Mouse (Mus musculus): ENCODE results near the gene H2-Q2.
"Not testable (repeated sequence)": the region's sequence is repeated elsewhere in the genome, so short reads cannot be mapped to it uniquely, and the experiment has no call there.

The H2-Q2 gene

GRCm38 (mm10) chr17:35342071-35342671 lies at the start of gene H2-Q2:
Gene H2-Q2, plus strand, starts transcription at chr17:35342242.
- H3K4me1 ChIP-seq (replicated peaks; ENCODE audit: low read depth, low read length) = peaks cover 18% of the 10 kb centered on the region
- H3K4me3 ChIP-seq (replicated peaks; ENCODE audit: low read length) = peak within 1 kb of the TSS; percentile 79
- TF ChIP-seq POU5F1 (IDR thresholded peaks at IDR 0.05; ENCODE audit: borderline replicate concordance, low read length) (no peak), CTCF (conservative IDR thresholded peaks at IDR 0.05; ENCODE audit: low read length) (no peak), NANOG (IDR thresholded peaks at IDR 0.05; ENCODE audit: borderline replicate concordance, low read length) (no peak)
- no peaks in the 10 kb centered on the region for H3K9me3 ChIP-seq (ENCODE audit: low read length)
- H3K27me3 ChIP-seq (ENCODE audit: insufficient read depth, low read length) = peaks cover 50% of the 10 kb centered on the region
- H3K36me3 ChIP-seq (ENCODE audit: insufficient read depth, low read length) = no peaks in the 10 kb centered on the region

GRCm38 (mm10) chr17:35295796-35296195 lies 46.2 kb upstream of the H2-Q2 start:
- peaks cover 10% of the 10 kb centered on the region; the same call in 1 of the 2 replicates for H3K27me3 ChIP-seq (ENCODE audit: insufficient read depth, low read length)
- TF ChIP-seq CTCF (conservative IDR thresholded peaks at IDR 0.05; ENCODE audit: low read length) = peak; percentile 82
- H3K9me3 ChIP-seq (ENCODE audit: low read length) = peaks cover 23% of the 10 kb centered on the region
- H3K36me3 ChIP-seq (ENCODE audit: insufficient read depth, low read length); H3K4me3 ChIP-seq (replicated peaks; ENCODE audit: low read length); H3K4me1 ChIP-seq (replicated peaks; ENCODE audit: low read depth, low read length): not testable (repeated sequence)

- peak; percentile 24; the same call in 1 of the 2 replicates for TF ChIP-seq CTCF (conservative IDR thresholded peaks at IDR 0.05; ENCODE audit: low read length)
- not testable (repeated sequence) for H3K4me1 ChIP-seq (replicated peaks; ENCODE audit: low read depth, low read length); H3K36me3 ChIP-seq (ENCODE audit: insufficient read depth, low read length); H3K27me3 ChIP-seq (ENCODE audit: insufficient read depth, low read length); H3K4me3 ChIP-seq (replicated peaks; ENCODE audit: low read length)
- H3K9me3 ChIP-seq (ENCODE audit: low read length) = peaks cover 17% of the 10 kb centered on the region
Measured at GRCm38 (mm10) chr17:35300261-35300945, 41.6 kb upstream of the H2-Q2 start.

- Histone ChIP-seq H3K27me3 (ENCODE audit: insufficient read depth, low read length) (0 out of 2 replicates have a peak, but pooled peaks cover 16% of the 10 kb centered on the region), H3K4me1 (replicated peaks; ENCODE audit: low read depth, low read length) (peaks cover 3% of the 10 kb centered on the region; the same call in 1 of the 2 replicates), H3K9me3 (ENCODE audit: low read length) (peaks cover 17% of the 10 kb centered on the region), H3K36me3 (ENCODE audit: insufficient read depth, low read length) (no peaks in the 10 kb centered on the region), H3K4me3 (replicated peaks; ENCODE audit: low read length) (no peak overlapping the region)
- TF ChIP-seq POU5F1 (IDR thresholded peaks at IDR 0.05; ENCODE audit: borderline replicate concordance, low read length) (no peak), CTCF (conservative IDR thresholded peaks at IDR 0.05; ENCODE audit: low read length) (peak; percentile 90)
Measured at GRCm38 (mm10) chr17:35301645-35302258, 40.3 kb upstream of the H2-Q2 start.

DNA sequence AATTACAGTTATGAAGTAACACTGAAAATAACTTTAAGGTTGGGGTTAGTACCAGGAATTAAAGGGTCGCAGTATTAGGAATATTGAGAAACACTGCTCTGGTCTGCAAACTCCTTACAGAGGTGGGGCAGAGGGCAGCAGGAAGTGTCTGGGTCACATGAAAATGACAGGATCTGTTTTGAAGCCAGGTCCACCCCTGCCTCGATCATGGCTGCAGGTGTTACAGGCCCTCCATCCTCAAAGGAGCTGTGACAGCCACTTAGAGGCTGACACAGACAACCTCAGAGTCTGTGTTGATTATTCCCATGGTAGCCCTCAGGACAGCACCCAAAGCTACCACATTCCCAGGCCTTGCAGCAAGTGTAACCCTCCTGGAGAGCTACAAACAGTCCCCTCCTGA lies 38.8 kb upstream of the H2-Q2 start:
- H3K4me3 ChIP-seq (replicated peaks; ENCODE audit: low read length) = no peak overlapping the region
- peaks cover 28% of the 10 kb centered on the region; the same call in 1 of the 2 replicates for H3K27me3 ChIP-seq (ENCODE audit: insufficient read depth, low read length)
- H3K9me3 ChIP-seq (ENCODE audit: low read length) = peaks cover 17% of the 10 kb centered on the region
- TF ChIP-seq NANOG (IDR thresholded peaks at IDR 0.05; ENCODE audit: borderline replicate concordance, low read length) = no peak
- no peak for TF ChIP-seq POU5F1 (IDR thresholded peaks at IDR 0.05; ENCODE audit: borderline replicate concordance, low read length)
- TF ChIP-seq CTCF (conservative IDR thresholded peaks at IDR 0.05; ENCODE audit: low read length) = no peak
- H3K36me3 ChIP-seq (ENCODE audit: insufficient read depth, low read length) = no peaks in the 10 kb centered on the region
- peaks cover 3% of the 10 kb centered on the region; the same call in 1 of the 2 replicates for H3K4me1 ChIP-seq (replicated peaks; ENCODE audit: low read depth, low read length)

- TF ChIP-seq NANOG (IDR thresholded peaks at IDR 0.05; ENCODE audit: borderline replicate concordance, low read length) = no peak
- no peak for TF ChIP-seq POU5F1 (IDR thresholded peaks at IDR 0.05; ENCODE audit: borderline replicate concordance, low read length)
- no peak for TF ChIP-seq CTCF (conservative IDR thresholded peaks at IDR 0.05; ENCODE audit: low read length)
- H3K36me3 ChIP-seq (ENCODE audit: insufficient read depth, low read length) = no peaks in the 10 kb centered on the region
- H3K4me1 ChIP-seq (replicated peaks; ENCODE audit: low read depth, low read length) = peaks cover 3% of the 10 kb centered on the region; the same call in 1 of the 2 replicates
- H3K9me3 ChIP-seq (ENCODE audit: low read length) = peaks cover 17% of the 10 kb centered on the region
- H3K27me3 ChIP-seq (ENCODE audit: insufficient read depth, low read length) = peaks cover 34% of the 10 kb centered on the region
- no peak overlapping the region for H3K4me3 ChIP-seq (replicated peaks; ENCODE audit: low read length)
Measured at GRCm38 (mm10) chr17:35303756-35304350, 38.2 kb upstream of the H2-Q2 start.

GRCm38 (mm10) chr17:35304478-35304877 lies 37.6 kb upstream of the H2-Q2 start:
- Histone ChIP-seq H3K36me3 (ENCODE audit: insufficient read depth, low read length) (no peaks in the 10 kb centered on the region), H3K4me3 (replicated peaks; ENCODE audit: low read length) (no peak overlapping the region), H3K27me3 (ENCODE audit: insufficient read depth, low read length) (peaks cover 38% of the 10 kb centered on the region), H3K4me1 (replicated peaks; ENCODE audit: low read depth, low read length) (peaks cover 3% of the 10 kb centered on the region; the same call in 1 of the 2 replicates), H3K9me3 (ENCODE audit: low read length) (peaks cover 13% of the 10 kb centered on the region)
- TF ChIP-seq POU5F1 (IDR thresholded peaks at IDR 0.05; ENCODE audit: borderline replicate concordance, low read length) (no peak), CTCF (conservative IDR thresholded peaks at IDR 0.05; ENCODE audit: low read length) (no peak), NANOG (IDR thresholded peaks at IDR 0.05; ENCODE audit: borderline replicate concordance, low read length) (no peak)

- not testable (repeated sequence) for H3K4me1 ChIP-seq (replicated peaks; ENCODE audit: low read depth, low read length); H3K4me3 ChIP-seq (replicated peaks; ENCODE audit: low read length); H3K9me3 ChIP-seq (ENCODE audit: low read length); H3K36me3 ChIP-seq (ENCODE audit: insufficient read depth, low read length)
- H3K27me3 ChIP-seq (ENCODE audit: insufficient read depth, low read length) = peaks cover 39% of the 10 kb centered on the region
Measured at GRCm38 (mm10) chr17:35304921-35305320, 37.1 kb upstream of the H2-Q2 start.

Data from E14TG2a.4 (cell line).